ENCODE assay signal across 18 mouse cellular contexts in the genomic region with DNA sequence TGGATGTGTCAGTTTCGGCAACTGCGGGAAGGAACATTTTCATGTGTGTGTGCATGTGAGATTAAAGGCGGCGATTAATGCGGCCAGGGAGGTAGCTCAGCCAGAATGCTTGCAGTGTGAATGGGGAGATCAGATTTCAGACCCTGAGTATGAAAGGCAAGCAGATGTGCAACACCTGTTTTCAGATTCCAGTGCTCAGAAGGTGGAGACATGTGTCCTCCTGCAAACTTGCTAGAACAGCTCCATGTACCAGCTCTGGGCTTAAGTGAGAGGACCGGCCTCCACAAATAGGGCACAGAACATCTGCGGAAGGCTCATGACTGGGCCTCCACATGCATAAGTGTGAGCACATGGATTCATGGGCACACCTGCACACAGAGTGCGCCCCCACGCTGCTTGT.
A peak's percentile ranks its signal among the peaks of the same experiment; 100 is the strongest.
DNase-seq lines count a peak whose midpoint lies in the region; TF ChIP-seq lines count a peak whose summit lies in the region.
"Had no signal": no experiment of that assay in that cellular context is flagged by ENCODE, and none has a peak within 500 bp of the region (broad histone marks: within the 10 kb centered on the region; RNA-seq: fewer than 3 reads in every experiment).

No protein-coding gene starts in this region.

- no peak overlapping the region for H3K4me3 ChIP-seq in embryonic facial prominence, embryonic 10.5 days
- H3K4me3 ChIP-seq in limb, embryonic 10.5 days = no peak overlapping the region
- H3K4me3 ChIP-seq in kidney, adult 2 months (ENCODE audit: insufficient read depth, low read depth, low read length) = no peak overlapping the region
- H3K4me3 ChIP-seq in left cerebral cortex, adult 2 months = no peak overlapping the region
- H3K4me3 ChIP-seq: embryonic facial prominence, embryonic 12.5 days; forebrain, embryonic 12.5 days; gastrocnemius, adult 2 months; heart, embryonic 12.5 days; hindbrain, embryonic 15.5 days had no signal

- H3K36me3 ChIP-seq in embryonic facial prominence, embryonic 10.5 days (replicated peaks) = no peaks in the 10 kb centered on the region
- no peaks in the 10 kb centered on the region for H3K36me3 ChIP-seq in limb, embryonic 10.5 days
- no peaks in the 10 kb centered on the region for H3K36me3 ChIP-seq in kidney, adult 2 months (ENCODE audit: control insufficient read depth, insufficient read depth, low read length)
- H3K36me3 ChIP-seq: embryonic facial prominence, embryonic 12.5 days; forebrain, embryonic 12.5 days; heart, embryonic 12.5 days; hindbrain, embryonic 15.5 days had no signal

- no peak for TF ChIP-seq CTCF in kidney, adult 2 months (conservative IDR thresholded peaks at IDR 0.05; ENCODE audit: insufficient read depth, insufficient read length, low read depth, low read length)
- TF ChIP-seq CTCF in left cerebral cortex, adult 2 months (IDR thresholded peaks at IDR 0.05) = no peak

- 80% methylated on average over 9 of the region's 9 CpGs for WGBS in embryonic facial prominence, embryonic 10.5 days
- WGBS in limb, embryonic 10.5 days = 77% methylated on average over 9 of the region's 9 CpGs
- WGBS in kidney, adult 2 months = 75% methylated on average over 9 of the region's 9 CpGs

- no peaks in the 10 kb centered on the region for H3K27me3 ChIP-seq in embryonic facial prominence, embryonic 10.5 days (replicated peaks; ENCODE audit: low read depth, poor library complexity, severe bottlenecking)
- no peaks in the 10 kb centered on the region for H3K27me3 ChIP-seq in limb, embryonic 10.5 days (ENCODE audit: low read depth, poor library complexity, severe bottlenecking)
- no peaks in the 10 kb centered on the region for H3K27me3 ChIP-seq in kidney, adult 2 months (replicated peaks; ENCODE audit: control insufficient read depth, insufficient read depth, low read length)
- H3K27me3 ChIP-seq: embryonic facial prominence, embryonic 12.5 days; forebrain, embryonic 12.5 days; heart, embryonic 12.5 days; hindbrain, embryonic 15.5 days had no signal

- intact Hi-C loops in left cerebral cortex, adult 2 months (cut with DNase I) = no loop called here

- peaks cover 5% of the 10 kb centered on the region; the same call in 1 of the 2 replicates for H3K4me1 ChIP-seq in embryonic facial prominence, embryonic 10.5 days
- H3K4me1 ChIP-seq in limb, embryonic 10.5 days = peaks cover 10% of the 10 kb centered on the region; the same call in 1 of the 2 replicates
- no peaks in the 10 kb centered on the region for H3K4me1 ChIP-seq in kidney, adult 2 months (ENCODE audit: control insufficient read depth, insufficient read depth, low read length)
- H3K4me1 ChIP-seq: forebrain, embryonic 12.5 days; heart, embryonic 12.5 days; hindbrain, embryonic 15.5 days had no signal

- H3K27ac ChIP-seq in embryonic facial prominence, embryonic 10.5 days (replicated peaks) = no peak overlapping the region
- no peak overlapping the region for H3K27ac ChIP-seq in limb, embryonic 10.5 days
- H3K27ac ChIP-seq in kidney, adult 2 months (ENCODE audit: insufficient read depth, low read depth, low read length) = no peak overlapping the region
- no peak overlapping the region for H3K27ac ChIP-seq in left cerebral cortex, adult 2 months
- H3K27ac ChIP-seq: embryonic facial prominence, embryonic 12.5 days; forebrain, embryonic 12.5 days; gastrocnemius, adult 2 months; hindbrain, embryonic 15.5 days had no signal

- peak; percentile 18 for DNase-seq in embryo, embryonic 11 days
- DNase-seq in embryonic facial prominence, embryonic 10.5 days (ENCODE audit: low spot score) = peak; percentile 17
- DNase-seq in limb, embryonic 10.5 days (ENCODE audit: low spot score) = peak; percentile 34
- peak; percentile 22 for DNase-seq in mesoderm, embryonic 11.5 days (ENCODE audit: low read depth, low spot score)
- no peak for DNase-seq in kidney, adult 2 months
- no peak for DNase-seq in left cerebral cortex, adult 2 months (ENCODE audit: extremely low spot score in 1 of 2, low spot score in 2 of 2)
- DNase-seq in spleen, postnatal 14 days (ENCODE audit: low spot score in 2 of 2) = no peak
- DNase-seq: adrenal gland, adult 2 months; adrenal gland, postnatal 25 days; cerebellum, adult 18-20 months; cerebellum, adult 9-11 months; cerebellum, postnatal 36 days; gastrocnemius, adult 2 months; gastrocnemius, postnatal 25 days had no signal

- H3K9me3 ChIP-seq in embryonic facial prominence, embryonic 10.5 days = no peaks in the 10 kb centered on the region
- no peaks in the 10 kb centered on the region for H3K9me3 ChIP-seq in limb, embryonic 10.5 days (replicated peaks)
- H3K9me3 ChIP-seq: embryonic facial prominence, embryonic 12.5 days; forebrain, embryonic 12.5 days; heart, embryonic 12.5 days; hindbrain, embryonic 15.5 days had no signal

- no peak for TF ChIP-seq POLR2A in kidney, adult 2 months (IDR thresholded peaks at IDR 0.05; ENCODE audit: low read depth, low read length)

Comparison
In these comparisons a context has a peak if more than half of its experiments do, and no peak if none do; other contexts are left out.
1. DNase-seq: peak in embryo, embryonic 11 days (single experiment), embryonic facial prominence, embryonic 10.5 days (single experiment), limb, embryonic 10.5 days (single experiment) and mesoderm, embryonic 11.5 days (single experiment); none in kidney, adult 2 months (single experiment), left cerebral cortex, adult 2 months (0 of 2) and spleen, postnatal 14 days (0 of 2).